Mouse (Mus musculus): ENCODE results near the gene Lrp6. TPM values are rescaled to one million over a fixed set of nuclear protein-coding genes. Genes with fewer than 3 reads are reported as not detected.

The Lrp6 gene
- polyA plus RNA-seq, 1 experiment from 2014 or later, result 10.1 TPM

- TF ChIP-seq EP300 (IDR thresholded peaks at IDR 0.05; ENCODE audit: low read depth) (no peak), CTCF (IDR thresholded peaks at IDR 0.05; ENCODE audit: low read depth) (no peak)
Observed at GRCm38 (mm10) chr6:134533021-134533420, 33.7 kb downstream of the Lrp6 start.

GRCm38 (mm10) chr6:134531950-134532349 lies 34.8 kb downstream of the Lrp6 start:
- Histone ChIP-seq H3K4me1 (ENCODE audit: insufficient read depth) (peaks cover 31% of the 10 kb centered on the region), H3K4me3 (ENCODE audit: low read depth, low read length) (no peak overlapping the region), H3K4me2 (ENCODE audit: low read depth, low read length) (no peak overlapping the region), H3K9me3 (ENCODE audit: low read length) (no peaks in the 10 kb centered on the region), H3K9ac (replicated peaks) (no peak overlapping the region), H3K27ac (ENCODE audit: low read depth) (0 out of 2 replicates have a peak overlapping the region, but pooled peaks have one; percentile 9), H3K36me3 (replicated peaks; ENCODE audit: insufficient read depth, low read length) (no peaks in the 10 kb centered on the region), H3K27me3 (ENCODE audit: insufficient read depth, low read length) (no peaks in the 10 kb centered on the region)
- TF ChIP-seq EP300 (IDR thresholded peaks at IDR 0.05; ENCODE audit: low read depth) (peak; percentile 19; the same call in 1 of the 2 replicates), CTCF (IDR thresholded peaks at IDR 0.05; ENCODE audit: low read depth) (no peak)
- WGBS (ENCODE audit: insufficient replicate concordance), result 26% methylated on average over 1 of the region's 1 CpGs
- ATAC-seq (no peak), DNase-seq (no peak)

More at GRCm38 (mm10) chr6:134533021-134533420, 33.7 kb downstream of the Lrp6 start:
- H3K36me3 ChIP-seq (replicated peaks; ENCODE audit: insufficient read depth, low read length), result no peaks in the 10 kb centered on the region
- DNase-seq (no peak), ATAC-seq (no peak)
- H3K27ac ChIP-seq (ENCODE audit: low read depth), result no peak overlapping the region
- peaks cover 22% of the 10 kb centered on the region for H3K4me1 ChIP-seq (ENCODE audit: insufficient read depth)
- no peaks in the 10 kb centered on the region for H3K9me3 ChIP-seq (ENCODE audit: low read length)
- H3K27me3 ChIP-seq (ENCODE audit: insufficient read depth, low read length), result no peaks in the 10 kb centered on the region
- no peak overlapping the region for H3K4me2 ChIP-seq (ENCODE audit: low read depth, low read length)
- no peak overlapping the region for H3K4me3 ChIP-seq (ENCODE audit: low read depth, low read length)
- no peak overlapping the region for H3K9ac ChIP-seq (replicated peaks)
- 43% methylated on average over 3 of the region's 3 CpGs for WGBS (ENCODE audit: insufficient replicate concordance)

GRCm38 (mm10) chr6:134529340-134529739 lies 37.4 kb downstream of the Lrp6 start:
- Histone ChIP-seq H3K4me2 (ENCODE audit: low read depth, low read length) (0 out of 2 replicates have a peak overlapping the region, but pooled peaks have one; percentile 26), H3K4me3 (ENCODE audit: low read depth, low read length) (no peak overlapping the region), H3K27me3 (ENCODE audit: insufficient read depth, low read length) (no peaks in the 10 kb centered on the region), H3K36me3 (replicated peaks; ENCODE audit: insufficient read depth, low read length) (no peaks in the 10 kb centered on the region), H3K9ac (replicated peaks) (no peak overlapping the region), H3K9me3 (ENCODE audit: low read length) (no peaks in the 10 kb centered on the region), H3K27ac (ENCODE audit: low read depth) (no peak overlapping the region), H3K4me1 (ENCODE audit: insufficient read depth) (peaks cover 40% of the 10 kb centered on the region)
- DNase-seq (no peak), ATAC-seq (peak; percentile 40)
- WGBS (ENCODE audit: insufficient replicate concordance), result 71% methylated on average over 4 of the region's 4 CpGs
- TF ChIP-seq EP300 (IDR thresholded peaks at IDR 0.05; ENCODE audit: low read depth), result peak; percentile 72
- TF ChIP-seq CTCF (IDR thresholded peaks at IDR 0.05; ENCODE audit: low read depth), result no peak

- no peak for ATAC-seq
- WGBS (ENCODE audit: insufficient replicate concordance), result 97% methylated on average over 7 of the region's 7 CpGs
Observed at GRCm38 (mm10) chr6:134528396-134528795, 38.4 kb downstream of the Lrp6 start.

DNA sequence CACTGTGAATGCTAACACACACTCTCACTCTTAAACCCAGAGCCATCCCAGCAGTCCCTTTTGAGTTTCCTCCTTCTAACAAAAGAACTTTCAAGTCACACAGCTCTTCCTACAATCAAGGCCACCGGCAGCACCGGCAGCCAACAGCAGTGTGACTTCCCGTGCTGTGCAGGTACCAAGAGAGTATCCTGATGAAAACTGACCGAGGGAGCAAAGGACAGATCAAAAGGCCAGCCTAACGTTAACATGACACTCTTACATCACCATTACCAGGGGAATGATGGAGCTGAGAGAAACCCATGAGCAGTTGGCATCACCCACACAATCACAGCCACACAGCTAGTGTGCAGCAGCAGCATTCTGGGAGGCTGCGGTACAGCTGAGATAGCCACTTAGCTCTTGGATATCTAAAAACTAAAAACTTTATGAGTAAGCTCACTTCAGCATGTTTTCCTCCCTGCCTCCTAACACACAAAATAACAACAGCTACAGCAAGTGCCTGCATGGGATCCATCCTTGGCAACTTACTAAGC lies 39.1 kb downstream of the Lrp6 start:
- Histone ChIP-seq H3K9ac (replicated peaks) (no peak overlapping the region), H3K4me1 (ENCODE audit: insufficient read depth) (peaks cover 34% of the 10 kb centered on the region), H3K27ac (ENCODE audit: low read depth) (peak overlapping the region; percentile 69; the same call in 1 of the 2 replicates), H3K4me3 (ENCODE audit: low read depth, low read length) (no peak overlapping the region), H3K27me3 (ENCODE audit: insufficient read depth, low read length) (no peaks in the 10 kb centered on the region), H3K4me2 (ENCODE audit: low read depth, low read length) (no peak overlapping the region), H3K36me3 (replicated peaks; ENCODE audit: insufficient read depth, low read length) (no peaks in the 10 kb centered on the region), H3K9me3 (ENCODE audit: low read length) (no peaks in the 10 kb centered on the region)
- TF ChIP-seq EP300 (IDR thresholded peaks at IDR 0.05; ENCODE audit: low read depth) (peak; percentile 37; the same call in 1 of the 2 replicates), CTCF (IDR thresholded peaks at IDR 0.05; ENCODE audit: low read depth) (no peak)
- 38% methylated on average over 6 of the region's 6 CpGs for WGBS (ENCODE audit: insufficient replicate concordance)
- DNase-seq (peak; percentile 43), ATAC-seq (peak; percentile 81)

More at GRCm38 (mm10) chr6:134528396-134528795, 38.4 kb downstream of the Lrp6 start:
- Histone ChIP-seq H3K27ac (ENCODE audit: low read depth) (no peak overlapping the region), H3K36me3 (replicated peaks; ENCODE audit: insufficient read depth, low read length) (no peaks in the 10 kb centered on the region), H3K9ac (replicated peaks) (no peak overlapping the region), H3K4me1 (ENCODE audit: insufficient read depth) (peaks cover 40% of the 10 kb centered on the region), H3K27me3 (ENCODE audit: insufficient read depth, low read length) (no peaks in the 10 kb centered on the region), H3K4me2 (ENCODE audit: low read depth, low read length) (no peak overlapping the region), H3K4me3 (ENCODE audit: low read depth, low read length) (no peak overlapping the region), H3K9me3 (ENCODE audit: low read length) (no peaks in the 10 kb centered on the region)
- DNase-seq, result no peak
- TF ChIP-seq CTCF (IDR thresholded peaks at IDR 0.05; ENCODE audit: low read depth) (no peak), EP300 (IDR thresholded peaks at IDR 0.05; ENCODE audit: low read depth) (no peak)

DNA sequence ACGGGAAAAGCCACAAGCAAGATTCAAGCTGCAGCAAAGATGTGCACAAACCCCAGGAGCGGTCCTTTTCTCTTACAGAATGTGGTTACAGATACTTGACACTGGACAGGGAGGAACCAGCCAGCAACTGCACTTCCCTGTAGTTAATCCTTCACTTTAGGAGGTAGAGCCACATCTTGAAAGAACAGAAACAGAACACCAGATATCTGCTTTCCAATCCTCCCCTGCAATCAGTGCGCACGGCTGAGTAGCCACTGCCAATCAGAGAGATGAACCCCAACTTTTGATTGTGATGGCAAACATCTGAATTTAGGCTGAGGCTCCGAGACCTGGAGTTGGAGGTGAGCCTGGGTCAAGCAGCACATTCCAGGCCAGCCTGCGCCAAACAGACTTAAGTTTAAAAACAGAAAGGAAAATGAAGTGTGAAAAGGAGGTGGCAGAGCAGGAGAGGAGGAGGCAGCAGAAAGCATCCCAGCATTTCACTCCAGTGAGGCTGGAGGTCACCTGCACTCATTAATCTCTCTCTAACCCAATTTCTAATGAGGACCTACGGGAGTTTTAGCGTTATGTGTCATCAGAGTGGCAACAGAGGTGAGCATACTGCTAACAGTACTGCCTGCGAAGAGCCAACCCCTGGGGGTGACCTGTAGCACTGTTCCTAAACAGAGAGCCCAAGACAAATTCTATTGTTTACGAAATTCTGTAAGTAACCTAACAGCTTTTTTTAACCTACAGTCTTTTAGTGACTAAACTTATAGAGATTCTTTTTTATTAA lies 39.8 kb downstream of the Lrp6 start:
- DNase-seq (no peak), ATAC-seq (no peak)
- peaks cover 34% of the 10 kb centered on the region for H3K4me1 ChIP-seq (ENCODE audit: insufficient read depth)
- no peaks in the 10 kb centered on the region for H3K27me3 ChIP-seq (ENCODE audit: insufficient read depth, low read length)
- peak overlapping the region; percentile 69 for H3K27ac ChIP-seq (ENCODE audit: low read depth)
- no peak for TF ChIP-seq CTCF (IDR thresholded peaks at IDR 0.05; ENCODE audit: low read depth)
- no peak overlapping the region for H3K4me3 ChIP-seq (ENCODE audit: low read depth, low read length)
- H3K9ac ChIP-seq (replicated peaks), result no peak overlapping the region
- H3K4me2 ChIP-seq (ENCODE audit: low read depth, low read length), result no peak overlapping the region
- 61% methylated on average over 10 of the region's 10 CpGs for WGBS (ENCODE audit: insufficient replicate concordance)
- H3K9me3 ChIP-seq (ENCODE audit: low read length), result no peaks in the 10 kb centered on the region
- H3K36me3 ChIP-seq (replicated peaks; ENCODE audit: insufficient read depth, low read length), result no peaks in the 10 kb centered on the region
